Mouse (Mus musculus) megakaryocyte, embryonic 14.5 days (primary cell): ENCODE measurements around the gene Slc52a3. TPM values are rescaled to one million over a fixed set of nuclear protein-coding genes. Genes with fewer than 3 reads are reported as not detected.

Experiments
- H3K27me3 ChIP-seq: replicated peaks from 2 replicates; pipeline ENCODE3; 2012; ENCODE audit warnings: inconsistent platforms
- H3K36me3 ChIP-seq: replicated peaks from 2 replicates; pipeline ENCODE3; 2012; ENCODE audit warnings: low read length, inconsistent platforms, mixed read lengths
- H3K4me1 ChIP-seq: 2 replicates; pipeline ENCODE4 v1.6.1; 2012; ENCODE audit warnings: inconsistent platforms
- H3K4me3 ChIP-seq: replicated peaks from 2 replicates; pipeline ENCODE3; 2012; ENCODE audit warnings: moderate library complexity, mild to moderate bottlenecking, inconsistent platforms
- H3K9me3 ChIP-seq: 2 replicates; pipeline ENCODE4 v1.6.1; 2012; ENCODE audit warnings: inconsistent platforms
- FLI1 ChIP-seq: IDR thresholded peaks from 2 replicates; pipeline ENCODE4 v1.6.1; 2012; ENCODE audit warnings: low read length, inconsistent platforms, mixed read lengths
- GATA1 ChIP-seq: IDR thresholded peaks from 3 replicates; pipeline ENCODE4 v1.6.1; 2012; ENCODE audit warnings: mixed read lengths, low read length, inconsistent platforms, borderline replicate concordance
- polyA plus RNA-seq: library from polyadenylated mRNA; stranded (reverse); fragments of >175 nt; gene quantifications from 2 replicates; pipeline ENCODE4 v1.2.3, GENCODE M21; 2012; ENCODE audit warnings: low replicate concordance; ENCODE audit not compliant: insufficient read depth

The Slc52a3 gene
- polyA plus RNA-seq, 1 experiment, result 0.27 TPM

GRCm38 (mm10) chr2:152056368-152057251 lies 60.3 kb downstream of the Slc52a3 start:
- peaks cover 4% of the 10 kb centered on the region for H3K4me1 ChIP-seq
- no peaks in the 10 kb centered on the region for H3K36me3 ChIP-seq
- H3K27me3 ChIP-seq, result peaks cover 85% of the 10 kb centered on the region
- TF ChIP-seq GATA1, result no peak
- TF ChIP-seq FLI1, result no peak
- no peaks in the 10 kb centered on the region for H3K9me3 ChIP-seq
- H3K4me3 ChIP-seq, result no peak overlapping the region

GRCm38 (mm10) chr2:152057252-152057563 lies 60.9 kb downstream of the Slc52a3 start:
- no peaks in the 10 kb centered on the region for H3K36me3 ChIP-seq
- no peak overlapping the region for H3K4me3 ChIP-seq
- peaks cover 82% of the 10 kb centered on the region for H3K27me3 ChIP-seq
- H3K9me3 ChIP-seq, result no peaks in the 10 kb centered on the region
- peaks cover 4% of the 10 kb centered on the region for H3K4me1 ChIP-seq
- TF ChIP-seq FLI1 (no peak), GATA1 (no peak)

Other genes with a start within 250 kb of the Slc52a3 start
- gene Rspo4, start 153.6 kb upstream of the Slc52a3 start, polyA plus RNA-seq, result not detected in 2 replicates
- not detected in 2 replicates for gene Angpt4, start 85.3 kb upstream of the Slc52a3 start, polyA plus RNA-seq
- 29.5 and 64.0 TPM in 2 replicates for gene Fam110a, start 16.3 kb upstream of the Slc52a3 start, polyA plus RNA-seq
- not detected in 2 replicates for gene Scrt2, start 85.0 kb downstream of the Slc52a3 start, polyA plus RNA-seq
- 30.6 and 45.4 TPM in 2 replicates for gene Srxn1, start 109.0 kb downstream of the Slc52a3 start, polyA plus RNA-seq
- 1.2 TPM in 1 of 2 replicates, not detected in the other for gene Tcf15, start 147.1 kb downstream of the Slc52a3 start, polyA plus RNA-seq
- gene Csnk2a1, start 230.3 kb downstream of the Slc52a3 start, polyA plus RNA-seq, result 3.4 and 4.4 TPM in 2 replicates